10 mouse cellular contexts compared by ENCODE assay signal in the genomic region with DNA sequence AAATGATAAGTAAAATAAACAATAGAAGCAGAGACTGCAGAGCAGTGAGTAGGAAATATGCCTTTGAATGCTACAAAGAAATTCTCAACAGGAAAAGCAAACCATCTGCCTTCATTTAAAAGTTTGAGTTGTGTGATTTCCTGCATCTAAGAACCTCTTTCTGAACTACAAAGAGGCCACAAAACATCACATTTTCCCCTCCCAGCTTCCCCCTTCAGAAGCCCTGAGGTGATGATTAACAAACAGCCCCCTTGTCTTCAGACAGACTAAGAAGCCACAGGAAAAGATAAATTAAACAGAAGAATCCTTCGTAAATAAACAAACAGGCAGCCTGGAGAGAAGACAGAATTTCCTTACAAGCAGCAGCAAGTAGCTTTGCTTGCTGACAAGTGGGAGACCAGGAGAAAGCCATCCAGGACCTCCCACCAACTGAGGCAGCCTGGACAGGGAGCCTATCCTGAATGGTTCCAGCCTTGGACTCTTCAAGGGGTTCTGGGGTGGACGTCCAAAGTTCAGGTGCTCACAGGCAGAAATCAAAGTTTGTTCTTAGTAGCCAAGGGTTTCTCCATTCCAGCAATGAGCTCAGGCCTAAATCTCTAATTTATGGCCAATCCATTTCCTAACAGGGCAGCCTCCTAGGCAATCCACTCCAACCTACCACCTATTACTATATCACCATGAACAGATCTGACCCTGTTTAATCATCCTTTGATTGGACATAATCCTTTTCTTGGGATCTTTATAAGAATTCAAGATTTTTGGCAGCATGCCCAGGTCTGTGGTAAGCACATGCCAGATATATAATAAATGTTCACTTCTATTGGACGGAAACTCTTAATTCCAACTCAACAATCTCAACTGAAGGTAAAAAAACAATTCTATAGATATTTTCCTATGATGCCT. TPM values are rescaled to one million over a fixed set of nuclear protein-coding genes. Genes with fewer than 3 reads are reported as not detected.
A peak's percentile ranks its signal among the peaks of the same experiment; 100 is the strongest.
DNase-seq lines count a peak whose midpoint lies in the region; ATAC-seq and TF ChIP-seq lines count a peak whose summit lies in the region.
"Had no signal": no experiment of that assay in that cellular context is flagged by ENCODE, and none has a peak within 500 bp of the region (broad histone marks: within the 10 kb centered on the region; RNA-seq: fewer than 3 reads in every experiment).

No protein-coding gene starts in this region.

- peaks cover 59% of the 10 kb centered on the region for H3K4me1 ChIP-seq in midbrain, embryonic 13.5 days (replicated peaks)
- peaks cover 9% of the 10 kb centered on the region for H3K4me1 ChIP-seq in midbrain, embryonic 11.5 days (ENCODE audit: control insufficient read depth, insufficient read depth, low read length)
- H3K4me1 ChIP-seq in kidney, embryonic 14.5 days (ENCODE audit: control insufficient read depth, insufficient read depth, low read length) = peaks cover 25% of the 10 kb centered on the region
- peaks cover 8% of the 10 kb centered on the region for H3K4me1 ChIP-seq in stomach, postnatal 0 days (replicated peaks; ENCODE audit: control insufficient read depth, insufficient read depth)

- peak overlapping the region; percentile 5; the same call in 1 of the 2 replicates for H3K4me2 ChIP-seq in midbrain, embryonic 13.5 days (replicated peaks)
- no peak overlapping the region for H3K4me2 ChIP-seq in midbrain, embryonic 11.5 days
- no peak overlapping the region; the same call in 1 of the 2 replicates for H3K4me2 ChIP-seq in kidney, embryonic 14.5 days (replicated peaks; ENCODE audit: low read depth, low read length)
- H3K4me2 ChIP-seq in stomach, postnatal 0 days (replicated peaks; ENCODE audit: low read depth) = no peak overlapping the region
- H3K4me2 ChIP-seq: neural tube, embryonic 13.5 days had no signal

- peaks cover 12% of the 10 kb centered on the region; the same call in 1 of the 2 replicates for H3K27me3 ChIP-seq in midbrain, embryonic 13.5 days
- no peaks in the 10 kb centered on the region for H3K27me3 ChIP-seq in midbrain, embryonic 11.5 days (ENCODE audit: control insufficient read depth, insufficient read depth, low read length)
- no peaks in the 10 kb centered on the region for H3K27me3 ChIP-seq in kidney, embryonic 14.5 days (ENCODE audit: control insufficient read depth, insufficient read depth, low read length)
- H3K27me3 ChIP-seq in stomach, postnatal 0 days (ENCODE audit: control insufficient read depth, insufficient read depth, low read length) = no peaks in the 10 kb centered on the region

- WGBS in midbrain, embryonic 13.5 days = 60% methylated on average over 3 of the region's 3 CpGs
- 61% methylated on average over 3 of the region's 3 CpGs for WGBS in midbrain, embryonic 11.5 days
- WGBS in kidney, embryonic 14.5 days = 29% methylated on average over 3 of the region's 3 CpGs
- WGBS in stomach, postnatal 0 days = 32% methylated on average over 3 of the region's 3 CpGs

- H3K4me3 ChIP-seq in midbrain, embryonic 13.5 days (replicated peaks) = no peak overlapping the region
- no peak overlapping the region for H3K4me3 ChIP-seq in midbrain, embryonic 11.5 days (ENCODE audit: low read depth, low read length)
- H3K4me3 ChIP-seq in kidney, embryonic 14.5 days (ENCODE audit: low read length) = no peak overlapping the region
- no peak overlapping the region for H3K4me3 ChIP-seq in stomach, postnatal 0 days (ENCODE audit: low read depth, low read length)
- H3K4me3 ChIP-seq: neural tube, embryonic 13.5 days had no signal

- no peak for ATAC-seq in midbrain, embryonic 13.5 days
- no peak for ATAC-seq in midbrain, embryonic 11.5 days (ENCODE audit: low FRiP score)
- ATAC-seq in kidney, embryonic 14.5 days (ENCODE audit: low FRiP score, low TSS enrichment) = peak; percentile 84; the same call in 1 of the 2 replicates
- ATAC-seq in stomach, postnatal 0 days (ENCODE audit: low FRiP score, low TSS enrichment) = no peak

- no peaks in the 10 kb centered on the region for H3K36me3 ChIP-seq in midbrain, embryonic 13.5 days
- no peaks in the 10 kb centered on the region for H3K36me3 ChIP-seq in midbrain, embryonic 11.5 days (ENCODE audit: control insufficient read depth, insufficient read depth, low read length)
- H3K36me3 ChIP-seq in kidney, embryonic 14.5 days (ENCODE audit: control insufficient read depth, insufficient read depth, low read length) = peaks cover 17% of the 10 kb centered on the region; the same call in 1 of the 2 replicates
- H3K36me3 ChIP-seq in stomach, postnatal 0 days (ENCODE audit: control insufficient read depth, insufficient read depth, low read length) = no peaks in the 10 kb centered on the region

- no peak overlapping the region for H3K9ac ChIP-seq in midbrain, embryonic 13.5 days (replicated peaks)
- H3K9ac ChIP-seq in midbrain, embryonic 11.5 days (ENCODE audit: low read length) = no peak overlapping the region
- H3K9ac ChIP-seq in kidney, embryonic 14.5 days (ENCODE audit: low read depth, low read length) = no peak overlapping the region
- no peak overlapping the region for H3K9ac ChIP-seq in stomach, postnatal 0 days (ENCODE audit: low read length)
- H3K9ac ChIP-seq: neural tube, embryonic 13.5 days had no signal

- H3K27ac ChIP-seq in midbrain, embryonic 13.5 days = no peak overlapping the region
- no peak overlapping the region for H3K27ac ChIP-seq in midbrain, embryonic 11.5 days (ENCODE audit: low read depth, low read length)
- no peak overlapping the region for H3K27ac ChIP-seq in kidney, embryonic 14.5 days (ENCODE audit: low read depth, low read length)
- H3K27ac ChIP-seq in stomach, postnatal 0 days (replicated peaks) = 0 out of 2 replicates have a peak overlapping the region, but pooled peaks have one; percentile 2
- H3K27ac ChIP-seq: neural tube, embryonic 13.5 days had no signal

- intact Hi-C loops in heart, postnatal 25 days (cut with DNase I) = no loop called here

- H3K9me3 ChIP-seq in midbrain, embryonic 13.5 days = no peaks in the 10 kb centered on the region
- no peaks in the 10 kb centered on the region for H3K9me3 ChIP-seq in midbrain, embryonic 11.5 days (ENCODE audit: control insufficient read depth, low read length)
- H3K9me3 ChIP-seq in kidney, embryonic 14.5 days (ENCODE audit: control insufficient read depth, low read length) = no peaks in the 10 kb centered on the region
- H3K9me3 ChIP-seq in stomach, postnatal 0 days (ENCODE audit: control insufficient read depth, low read length) = no peaks in the 10 kb centered on the region
- H3K9me3 ChIP-seq: neural tube, embryonic 13.5 days had no signal

- TF ChIP-seq CTCF in stomach, postnatal 0 days (IDR thresholded peaks at IDR 0.05; ENCODE audit: low read depth) = no peak

- TF ChIP-seq EP300 in stomach, postnatal 0 days (optimal IDR thresholded peaks at IDR 0.05) = no peak

- DNase-seq in midbrain, embryonic 11.5 days (ENCODE audit: low spot score, missing footprints) = no peak
- DNase-seq in embryo, embryonic 9.5 days (ENCODE audit: extremely low spot score) = peak; percentile 26
- no peak for DNase-seq in stomach, postnatal 0 days (ENCODE audit: low spot score)
- no peak for DNase-seq in urinary bladder, postnatal 25 days (ENCODE audit: low spot score)
- no peak for DNase-seq in MN1 (ENCODE audit: low spot score)
- no peak for DNase-seq in heart, postnatal 25 days (ENCODE audit: low spot score)
- DNase-seq: cerebellum, adult 9-11 months had no signal

RNA-seq across cellular contexts. Expression of gene Tle4, which starts 9.4 kb away (rescaled TPM):
- polyA plus RNA-seq in midbrain, embryonic 13.5 days (2015; fragmentation: Nextera tagmentation; extraction: Ambion mirVana) = 35.4 and 36.1 TPM in 2 replicates
- 36.5 and 38.8 TPM in 2 replicates for polyA plus RNA-seq in midbrain, embryonic 11.5 days (2014; fragmentation: Nextera tagmentation; extraction: Ambion mirVana)
- 16.5 and 20.7 TPM in 2 replicates for polyA plus RNA-seq in kidney, embryonic 14.5 days (2014; fragmentation: Nextera tagmentation; extraction: Ambion mirVana)
- 5.1 and 5.7 TPM in 2 replicates for polyA plus RNA-seq in stomach, postnatal 0 days (2015; fragmentation: Nextera tagmentation; extraction: Ambion mirVana)
- total RNA-seq in heart, postnatal 25 days (2021) = 1 to 10 TPM; 8.9 to 9.5 TPM
